Mouse (Mus musculus): Measurements from ENCODE around the gene Tekt3. TPM values are rescaled to one million over a fixed set of nuclear protein-coding genes. Genes with fewer than 3 reads are reported as not detected.

The Tekt3 gene
- polyA plus RNA-seq, 1 experiment = not detected

DNA sequence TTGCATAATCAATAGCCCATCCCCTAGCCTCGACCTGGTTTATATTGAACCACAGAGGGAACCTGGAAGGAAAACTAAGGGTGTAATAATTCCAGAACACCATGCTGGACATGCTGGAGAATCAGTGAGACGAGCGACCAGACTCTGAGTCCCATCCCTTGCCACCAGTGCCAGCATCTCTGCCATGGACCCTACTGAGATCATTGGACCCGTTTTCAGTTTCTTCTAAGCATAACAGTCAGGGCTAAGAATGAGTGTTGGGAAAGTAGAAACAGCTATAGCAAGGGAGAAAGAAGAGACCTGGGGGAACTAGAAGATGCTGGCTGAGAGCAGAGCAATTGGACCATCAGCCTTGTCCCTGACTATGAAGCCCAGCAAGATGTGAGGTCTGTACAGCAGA lies 66.1 kb downstream of the Tekt3 start:
- Histone ChIP-seq H3K4me1 (ENCODE audit: control insufficient read depth, insufficient read depth, low read length) (peaks cover 14% of the 10 kb centered on the region), H3K4me3 (replicated peaks; ENCODE audit: insufficient read depth, low read depth, low read length) (no peak overlapping the region), H3K27ac (ENCODE audit: insufficient read depth, low read length) (no peak overlapping the region), H3K27me3 (ENCODE audit: control insufficient read depth, insufficient read depth, low read length) (no peaks in the 10 kb centered on the region; the same call in 1 of the 2 replicates)
- no peak for TF ChIP-seq CTCF (IDR thresholded peaks at IDR 0.05; ENCODE audit: borderline replicate concordance, insufficient read depth, low read depth, low read length)
- TF ChIP-seq POLR2A (IDR thresholded peaks at IDR 0.05; ENCODE audit: borderline replicate concordance, insufficient read depth, low read length) = no peak
- no peak for DNase-seq
- WGBS = 86% methylated on average over 4 of the region's 4 CpGs

DNA sequence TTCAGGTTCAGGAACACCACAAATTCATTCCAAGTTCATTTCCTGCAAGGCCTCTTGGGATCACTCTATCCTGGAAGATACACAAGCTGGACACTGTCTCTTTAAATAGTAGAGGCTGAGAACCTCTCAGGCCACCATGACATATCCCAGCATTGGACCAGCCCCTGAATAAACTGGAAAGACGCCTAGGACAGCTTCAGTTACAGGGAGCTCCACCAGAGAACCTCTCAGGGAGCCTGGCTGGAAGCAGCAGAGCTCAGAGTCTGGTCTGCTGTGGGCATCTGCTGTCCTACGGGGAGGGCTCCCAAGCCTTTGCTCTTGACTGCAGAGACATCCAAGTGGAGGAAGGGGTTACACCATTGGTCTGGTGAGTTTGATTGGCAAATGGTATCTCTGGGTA lies 67.3 kb downstream of the Tekt3 start, which contains the start of gene Pmp22:
Pmp22 (plus strand) TSS at position 199 of the 400 bp plus-strand sequence.
- H3K4me1 ChIP-seq (ENCODE audit: control insufficient read depth, insufficient read depth, low read length) = peaks cover 17% of the 10 kb centered on the region
- 65% methylated on average over 2 of the region's 2 CpGs for WGBS
- no peak for DNase-seq
- TF ChIP-seq POLR2A (IDR thresholded peaks at IDR 0.05; ENCODE audit: borderline replicate concordance, insufficient read depth, low read length) = no peak
- no peak for TF ChIP-seq CTCF (IDR thresholded peaks at IDR 0.05; ENCODE audit: borderline replicate concordance, insufficient read depth, low read depth, low read length)
- H3K27ac ChIP-seq (ENCODE audit: insufficient read depth, low read length) = no peak within 1 kb of the TSS
- no peaks in the 10 kb centered on the region; the same call in 1 of the 2 replicates for H3K27me3 ChIP-seq (ENCODE audit: control insufficient read depth, insufficient read depth, low read length)
- no peak within 1 kb of the TSS for H3K4me3 ChIP-seq (replicated peaks; ENCODE audit: insufficient read depth, low read depth, low read length)

DNA sequence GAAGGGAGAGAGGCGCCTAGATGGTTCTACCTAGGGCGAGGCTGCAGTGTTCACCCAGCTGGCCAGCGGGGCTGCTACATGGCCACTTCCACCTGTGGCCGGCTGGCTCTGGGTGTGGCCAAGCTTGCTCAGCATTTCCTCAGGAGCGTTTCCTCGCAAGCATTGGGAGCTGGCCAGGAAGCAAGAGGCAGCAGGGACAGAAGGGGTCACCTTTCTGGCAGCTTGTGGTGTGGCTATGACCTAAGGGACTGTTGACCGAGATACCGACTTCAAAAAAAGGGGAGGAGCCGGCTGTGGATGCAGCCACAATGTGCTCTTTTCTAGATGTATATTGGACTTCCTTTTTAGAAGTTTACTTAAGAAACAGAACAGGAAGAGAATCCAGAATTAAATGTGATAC lies 67.9 kb downstream of the Tekt3 start:
- WGBS = 45% methylated on average over 9 of the region's 9 CpGs
- DNase-seq = no peak
- TF ChIP-seq POLR2A (IDR thresholded peaks at IDR 0.05; ENCODE audit: borderline replicate concordance, insufficient read depth, low read length) (no peak), CTCF (IDR thresholded peaks at IDR 0.05; ENCODE audit: borderline replicate concordance, insufficient read depth, low read depth, low read length) (no peak)
- Histone ChIP-seq H3K4me1 (ENCODE audit: control insufficient read depth, insufficient read depth, low read length) (peaks cover 17% of the 10 kb centered on the region), H3K27ac (ENCODE audit: insufficient read depth, low read length) (no peak overlapping the region), H3K4me3 (replicated peaks; ENCODE audit: insufficient read depth, low read depth, low read length) (no peak overlapping the region), H3K27me3 (ENCODE audit: control insufficient read depth, insufficient read depth, low read length) (no peaks in the 10 kb centered on the region; the same call in 1 of the 2 replicates)

DNA sequence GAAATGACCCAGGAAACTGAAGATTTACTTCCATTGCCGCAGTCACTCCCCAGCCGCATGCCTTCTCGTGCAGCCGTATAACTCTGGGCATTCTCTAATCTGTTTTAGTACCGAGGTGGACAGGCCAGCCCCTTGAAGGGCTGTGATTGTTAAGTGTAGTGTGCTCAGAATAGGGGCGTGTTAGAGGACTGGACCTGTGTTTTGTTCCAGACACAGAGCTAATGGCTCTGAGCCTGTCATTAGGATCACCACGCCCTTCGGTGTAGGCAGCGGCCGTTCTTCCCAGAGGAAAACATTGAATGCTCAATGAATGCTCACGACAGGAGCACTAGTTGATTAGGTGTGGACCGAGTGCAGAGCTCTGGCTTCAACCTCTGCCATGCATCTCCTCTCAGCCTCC lies 68.4 kb downstream of the Tekt3 start:
- H3K27me3 ChIP-seq (ENCODE audit: control insufficient read depth, insufficient read depth, low read length) = no peaks in the 10 kb centered on the region; the same call in 1 of the 2 replicates
- H3K4me1 ChIP-seq (ENCODE audit: control insufficient read depth, insufficient read depth, low read length) = peaks cover 19% of the 10 kb centered on the region
- DNase-seq = peak in 1 of 2 experiments; percentile 16
- H3K27ac ChIP-seq (ENCODE audit: insufficient read depth, low read length) = no peak overlapping the region
- TF ChIP-seq CTCF (IDR thresholded peaks at IDR 0.05; ENCODE audit: borderline replicate concordance, insufficient read depth, low read depth, low read length) (no peak), POLR2A (IDR thresholded peaks at IDR 0.05; ENCODE audit: borderline replicate concordance, insufficient read depth, low read length) (no peak)
- H3K4me3 ChIP-seq (replicated peaks; ENCODE audit: insufficient read depth, low read depth, low read length) = no peak overlapping the region
- WGBS = 41% methylated on average over 12 of the region's 12 CpGs

DNA sequence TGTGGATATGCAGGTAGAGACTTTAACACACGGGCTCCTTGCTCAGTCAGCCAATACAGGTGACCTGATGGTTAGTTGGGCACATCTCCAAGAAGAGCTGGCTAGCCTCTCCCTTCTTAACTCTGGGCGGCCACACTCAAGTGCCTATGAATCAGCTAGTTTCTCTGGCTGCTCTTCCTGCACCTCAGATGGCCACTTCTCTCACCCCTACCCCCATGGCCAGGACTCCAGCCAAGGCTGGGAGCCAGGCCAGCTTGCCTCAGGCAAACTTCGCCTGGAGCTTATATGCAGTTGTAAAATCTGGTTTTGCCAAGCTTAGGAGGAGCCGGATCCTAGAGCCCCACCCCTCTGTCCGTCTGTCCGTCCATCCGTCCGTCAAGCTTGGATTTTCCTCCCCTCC lies 69.0 kb downstream of the Tekt3 start:
- Histone ChIP-seq H3K4me1 (ENCODE audit: control insufficient read depth, insufficient read depth, low read length) (peaks cover 19% of the 10 kb centered on the region), H3K4me3 (replicated peaks; ENCODE audit: insufficient read depth, low read depth, low read length) (no peak overlapping the region), H3K27me3 (ENCODE audit: control insufficient read depth, insufficient read depth, low read length) (no peaks in the 10 kb centered on the region; the same call in 1 of the 2 replicates), H3K27ac (ENCODE audit: insufficient read depth, low read length) (no peak overlapping the region)
- TF ChIP-seq CTCF (IDR thresholded peaks at IDR 0.05; ENCODE audit: borderline replicate concordance, insufficient read depth, low read depth, low read length) (no peak), POLR2A (IDR thresholded peaks at IDR 0.05; ENCODE audit: borderline replicate concordance, insufficient read depth, low read length) (no peak)
- peak; percentile 82 to 88 for DNase-seq
- WGBS = 2% methylated on average over 8 of the region's 8 CpGs

DNA sequence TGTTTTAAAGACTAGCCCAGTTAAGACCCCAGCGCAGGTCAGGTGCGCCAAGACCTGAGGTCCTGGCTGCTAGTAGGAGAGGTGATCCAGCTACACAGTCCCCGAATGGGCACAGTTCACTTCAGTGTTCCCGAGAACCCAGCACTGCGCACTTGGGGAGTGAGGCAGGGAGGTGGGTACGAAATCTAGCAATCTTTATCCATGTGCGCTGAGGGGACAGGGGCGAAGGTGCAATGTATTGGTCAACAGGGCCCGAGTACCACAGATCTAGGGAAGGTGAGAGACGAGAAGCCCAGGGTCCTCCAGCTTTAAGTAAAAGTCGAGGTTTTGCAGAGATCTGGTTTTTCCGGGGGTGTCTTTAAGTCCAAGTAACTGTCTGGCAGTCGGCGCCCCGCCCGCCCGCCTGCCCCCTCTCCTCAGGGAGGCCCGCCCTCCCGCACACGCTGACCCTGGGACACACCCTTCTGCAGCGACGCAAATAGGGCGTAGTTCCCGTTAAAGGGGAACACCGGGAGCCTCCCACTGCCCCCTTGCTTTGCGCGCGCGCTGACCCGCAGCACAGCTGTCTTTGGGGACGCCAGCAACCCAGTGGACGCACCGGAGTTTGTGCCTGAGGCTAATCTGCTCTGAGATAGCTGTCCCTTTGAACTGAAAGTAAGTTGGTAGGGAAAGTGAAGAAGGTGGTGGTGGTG lies 69.7 kb downstream of the Tekt3 start:
- Histone ChIP-seq H3K4me1 (ENCODE audit: control insufficient read depth, insufficient read depth, low read length) (peaks cover 19% of the 10 kb centered on the region), H3K27me3 (ENCODE audit: control insufficient read depth, insufficient read depth, low read length) (no peaks in the 10 kb centered on the region; the same call in 1 of the 2 replicates), H3K4me3 (replicated peaks; ENCODE audit: insufficient read depth, low read depth, low read length) (peak overlapping the region; percentile 40), H3K27ac (ENCODE audit: insufficient read depth, low read length) (no peak overlapping the region)
- no peak for TF ChIP-seq CTCF (IDR thresholded peaks at IDR 0.05; ENCODE audit: borderline replicate concordance, insufficient read depth, low read depth, low read length)
- TF ChIP-seq POLR2A (IDR thresholded peaks at IDR 0.05; ENCODE audit: borderline replicate concordance, insufficient read depth, low read length) = no peak
- WGBS = 3% methylated on average over 33 of the region's 33 CpGs
- DNase-seq = peak; percentile 18 to 23

DNA sequence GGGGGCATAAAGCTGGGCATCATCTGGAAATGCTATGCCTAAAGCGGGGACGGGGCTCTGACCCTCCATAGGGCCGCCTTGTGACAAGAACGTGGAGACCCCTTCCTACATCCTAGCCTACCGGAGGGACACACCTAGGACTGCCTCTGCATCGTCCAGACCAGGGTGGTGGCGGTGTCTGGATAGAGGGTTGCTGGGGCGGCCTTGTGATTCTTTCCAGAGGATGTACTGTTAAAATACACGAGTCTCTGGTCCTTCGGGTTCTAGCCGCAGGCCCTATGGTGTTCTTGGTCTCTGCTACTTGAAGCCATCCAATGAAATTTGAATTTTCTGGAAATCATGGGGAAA lies 70.2 kb downstream of the Tekt3 start:
- peaks cover 19% of the 10 kb centered on the region for H3K4me1 ChIP-seq (ENCODE audit: control insufficient read depth, insufficient read depth, low read length)
- WGBS = 31% methylated on average over 11 of the region's 11 CpGs
- H3K4me3 ChIP-seq (replicated peaks; ENCODE audit: insufficient read depth, low read depth, low read length) = peak overlapping the region; percentile 39
- TF ChIP-seq POLR2A (IDR thresholded peaks at IDR 0.05; ENCODE audit: borderline replicate concordance, insufficient read depth, low read length) = no peak
- no peak for TF ChIP-seq CTCF (IDR thresholded peaks at IDR 0.05; ENCODE audit: borderline replicate concordance, insufficient read depth, low read depth, low read length)
- H3K27ac ChIP-seq (ENCODE audit: insufficient read depth, low read length) = no peak overlapping the region
- peak in 1 of 2 experiments; percentile 18 for DNase-seq
- no peaks in the 10 kb centered on the region; the same call in 1 of the 2 replicates for H3K27me3 ChIP-seq (ENCODE audit: control insufficient read depth, insufficient read depth, low read length)

DNA sequence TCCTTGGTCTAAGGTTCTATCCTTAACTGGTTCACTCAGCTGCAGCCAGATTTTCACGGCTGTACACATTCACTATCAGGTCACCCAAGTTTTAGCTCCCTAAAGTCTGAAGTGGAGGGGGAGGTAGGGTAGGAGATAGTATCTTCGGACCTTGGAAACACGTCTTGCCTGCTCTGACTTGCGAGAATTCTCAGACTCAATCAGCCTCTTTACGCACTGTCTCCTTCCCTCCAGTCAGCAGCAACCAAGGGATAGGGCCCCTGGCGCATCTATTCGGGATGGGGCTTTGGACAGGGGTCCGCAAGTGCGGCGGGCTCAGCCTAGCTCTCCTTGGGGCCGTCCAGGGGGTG lies 70.7 kb downstream of the Tekt3 start:
- peaks cover 19% of the 10 kb centered on the region for H3K4me1 ChIP-seq (ENCODE audit: control insufficient read depth, insufficient read depth, low read length)
- H3K27ac ChIP-seq (ENCODE audit: insufficient read depth, low read length) = no peak overlapping the region
- DNase-seq = peak in 1 of 2 experiments; percentile 13
- H3K4me3 ChIP-seq (replicated peaks; ENCODE audit: insufficient read depth, low read depth, low read length) = peak overlapping the region; percentile 32
- TF ChIP-seq CTCF (IDR thresholded peaks at IDR 0.05; ENCODE audit: borderline replicate concordance, insufficient read depth, low read depth, low read length) (no peak), POLR2A (IDR thresholded peaks at IDR 0.05; ENCODE audit: borderline replicate concordance, insufficient read depth, low read length) (no peak)
- 4% methylated on average over 11 of the region's 11 CpGs for WGBS
- no peaks in the 10 kb centered on the region; the same call in 1 of the 2 replicates for H3K27me3 ChIP-seq (ENCODE audit: control insufficient read depth, insufficient read depth, low read length)

Measured in cerebellum, adult 2 months (tissue).